Mouse (Mus musculus) testis, adult 2 months (tissue): ENCODE data around the gene Acot10.
"Not testable (repeated sequence)": the region's sequence is repeated elsewhere in the genome, so short reads cannot be mapped to it uniquely, and the experiment has no call there.

Experiments
- CTCF ChIP-seq: fragments of 200-500 bp; IDR thresholded peaks from 2 replicates; pipeline ENCODE4 v1.5.1; 2012; ENCODE audit warnings: low read depth, mild to moderate bottlenecking, inconsistent platforms, low read length, moderate library complexity; ENCODE audit not compliant: control insufficient read depth, insufficient read depth, insufficient replicate concordance
- POLR2A ChIP-seq: fragments of 200-500 bp; IDR thresholded peaks from 2 replicates; pipeline ENCODE4 v1.6.1; 2012; ENCODE audit warnings: low read depth, mild to moderate bottlenecking, inconsistent platforms, low read length, moderate library complexity; ENCODE audit not compliant: control insufficient read depth

- TF ChIP-seq CTCF, POLR2A: not testable (repeated sequence)
Measured at GRCm38 (mm10) chr15:20669507-20669906, 3.0 kb upstream of the Acot10 start.
